Mouse (Mus musculus) cerebellum, adult 2 months (tissue): Measurements from ENCODE around the gene Pcdh10. TPM values are rescaled to one million over a fixed set of nuclear protein-coding genes. Genes with fewer than 3 reads are reported as not detected.

Experiments used
- DNase-seq, 2 experiments: peaks; one replicate each; pipeline ENCODE4 v3.0.0; 2021
- H3K27ac ChIP-seq: fragments of 200-500 bp; 2 replicates; pipeline ENCODE4 v1.5.1; 2012; ENCODE audit warnings: low read length, control low read depth, inconsistent platforms; ENCODE audit not compliant: insufficient read depth
- H3K27me3 ChIP-seq: fragments of 200-500 bp; 2 replicates; pipeline ENCODE4 v1.6.1; 2012; ENCODE audit warnings: inconsistent platforms, mild to moderate bottlenecking, low read length, moderate library complexity; ENCODE audit not compliant: control insufficient read depth, insufficient read depth
- H3K4me1 ChIP-seq: fragments of 200-500 bp; 2 replicates; pipeline ENCODE4 v1.6.1; 2011; ENCODE audit warnings: low read length; ENCODE audit not compliant: control insufficient read depth, insufficient read depth
- H3K4me3 ChIP-seq: fragments of 200-500 bp; replicated peaks from 2 replicates; pipeline ENCODE3; 2011; ENCODE audit warnings: mild to moderate bottlenecking, low read depth, low read length, control low read depth; ENCODE audit not compliant: insufficient read depth
- CTCF ChIP-seq: fragments of 200-500 bp; IDR thresholded peaks from 2 replicates; pipeline ENCODE4 v1.5.1; 2011; ENCODE audit warnings: low read depth, mild to moderate bottlenecking, control low read depth, low read length, moderate library complexity, borderline replicate concordance; ENCODE audit not compliant: insufficient read depth
- POLR2A ChIP-seq: fragments of 200-500 bp; IDR thresholded peaks from 2 replicates; pipeline ENCODE4 v1.6.1; 2011; ENCODE audit warnings: low read length, control low read depth, borderline replicate concordance; ENCODE audit not compliant: insufficient read depth
- WGBS: fragments of 180-500 bp; shearing (Covaris S2); methylation state at CpG from one replicate; pipeline ENCODE4 v1.1.7; 2018; 5-methylcytosine and 5-hydroxymethylcytosine counted together
- polyA plus RNA-seq: library from polyadenylated mRNA; depleted of rRNA; stranded (reverse); fragments of >200 nt; gene quantifications from 2 replicates; pipeline ENCODE4 v1.2.3, GENCODE M21; 2012

The Pcdh10 gene
- polyA plus RNA-seq, 1 experiment = 31.5 TPM

DNA sequence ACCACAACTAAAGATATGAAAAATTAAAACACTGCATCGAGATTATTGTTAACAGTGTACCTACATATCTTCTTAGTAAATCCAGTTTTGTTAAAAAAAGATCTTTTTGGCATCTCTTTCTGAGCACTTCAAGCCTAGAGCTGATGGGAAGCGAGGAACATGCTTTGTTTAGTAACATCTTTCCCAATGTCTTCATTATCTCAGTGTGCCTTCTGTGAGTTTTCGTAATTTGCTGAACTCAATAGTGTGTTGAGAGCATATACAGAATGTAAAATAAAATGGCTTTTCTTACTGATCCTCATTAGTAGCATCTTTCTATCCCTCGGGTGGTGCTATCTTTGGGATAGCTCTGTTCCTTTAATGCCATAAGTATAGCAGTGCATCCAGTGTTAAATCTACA lies 18.9 kb downstream of the Pcdh10 start:
- Histone ChIP-seq H3K27ac (no peak overlapping the region), H3K27me3 (no peaks in the 10 kb centered on the region), H3K4me3 (no peak overlapping the region), H3K4me1 (no peaks in the 10 kb centered on the region)
- WGBS = 86% methylated on average over 4 of the region's 4 CpGs
- DNase-seq = no peak
- no peak for TF ChIP-seq POLR2A
- no peak for TF ChIP-seq CTCF

DNA sequence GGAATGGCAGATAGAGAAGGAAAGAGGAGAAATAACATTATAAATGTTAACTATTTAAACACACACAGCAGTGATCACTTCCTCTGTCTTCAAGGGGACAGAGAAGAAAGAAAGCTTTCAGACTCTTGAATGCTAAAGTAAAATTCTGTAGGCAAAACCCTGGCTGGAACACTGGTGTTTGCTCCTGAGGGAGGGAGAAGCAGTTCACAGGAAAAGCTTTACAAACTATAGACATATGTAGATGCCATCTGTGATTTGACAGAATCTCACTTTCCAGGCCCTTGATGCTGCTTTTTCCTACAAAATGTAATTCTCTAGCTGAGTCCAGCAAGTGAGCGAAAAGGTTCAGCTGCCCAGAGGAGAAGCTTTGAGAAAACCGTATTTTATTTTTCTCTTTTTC lies 25.0 kb downstream of the Pcdh10 start:
- no peak overlapping the region for H3K27ac ChIP-seq
- 87% methylated on average over 2 of the region's 2 CpGs for WGBS
- H3K27me3 ChIP-seq = no peaks in the 10 kb centered on the region
- no peak for DNase-seq
- no peak overlapping the region for H3K4me3 ChIP-seq
- no peaks in the 10 kb centered on the region for H3K4me1 ChIP-seq
- TF ChIP-seq CTCF (no peak), POLR2A (no peak)

DNA sequence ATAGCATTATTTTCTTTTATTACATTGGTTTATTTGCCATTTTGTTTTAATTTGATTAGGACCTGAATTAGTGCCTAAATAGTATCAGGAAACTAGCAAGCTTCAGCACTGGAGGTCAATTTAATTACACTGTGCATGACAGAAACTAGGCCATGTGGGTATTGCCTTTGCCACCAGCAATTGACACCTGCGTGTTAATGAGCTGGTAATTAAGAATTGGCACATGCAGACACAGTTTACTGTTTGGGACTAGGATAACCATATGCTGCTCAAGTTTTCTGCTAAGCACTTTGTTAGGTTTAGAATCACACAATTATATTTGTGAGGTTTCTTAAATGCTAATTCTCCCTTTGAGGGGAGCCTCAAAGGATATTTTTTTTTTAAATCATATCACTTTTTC lies 53.5 kb downstream of the Pcdh10 start:
- DNase-seq = peak in 1 of 2 experiments; percentile 14
- Histone ChIP-seq H3K27me3 (no peaks in the 10 kb centered on the region), H3K4me1 (no peaks in the 10 kb centered on the region), H3K4me3 (no peak overlapping the region), H3K27ac (no peak overlapping the region)
- 8% methylated on average over 1 of the region's 1 CpGs for WGBS
- TF ChIP-seq POLR2A = no peak
- TF ChIP-seq CTCF = no peak

DNA sequence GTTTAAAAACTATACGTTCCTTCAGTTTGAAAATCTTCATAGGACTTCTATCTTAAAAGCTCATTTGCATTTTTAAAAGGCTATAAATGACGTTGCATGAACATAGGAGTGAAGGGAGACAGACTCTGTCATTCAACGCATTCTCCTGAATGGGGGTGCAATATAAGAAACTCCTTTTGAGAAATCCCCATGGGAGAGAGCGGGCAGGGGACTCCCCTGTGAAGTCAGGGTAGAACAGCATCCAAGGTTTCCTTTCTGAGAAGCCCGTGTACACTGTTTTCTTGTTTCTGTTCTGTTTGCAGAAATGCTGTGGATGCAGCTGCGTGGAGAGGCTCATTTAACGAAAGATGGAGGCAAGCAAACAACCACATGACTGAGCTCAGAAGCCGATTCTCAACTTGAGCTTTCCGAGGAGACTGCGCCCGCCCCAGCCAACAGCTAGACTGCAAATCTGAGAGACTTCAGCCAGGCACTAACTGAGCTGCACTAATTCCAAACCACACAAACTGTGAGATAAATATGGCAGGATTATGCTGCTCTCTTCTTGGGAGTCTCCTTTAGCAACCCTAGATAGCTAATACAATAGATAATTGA lies 54.1 kb downstream of the Pcdh10 start:
- no peak for TF ChIP-seq CTCF
- no peak for TF ChIP-seq POLR2A
- no peak for DNase-seq
- no peak overlapping the region for H3K4me3 ChIP-seq
- WGBS = 41% methylated on average over 11 of the region's 11 CpGs
- H3K27ac ChIP-seq = no peak overlapping the region
- no peaks in the 10 kb centered on the region for H3K27me3 ChIP-seq
- H3K4me1 ChIP-seq = no peaks in the 10 kb centered on the region
